Mouse (Mus musculus): ENCODE data around the gene Adgrl1.
A peak's percentile ranks its signal among the peaks of the same experiment; 100 is the strongest.

Adgrl1 gene

GRCm38 (mm10) chr8:83899363-83900252, at the start of gene Adgrl1:
TSS of gene Adgrl1 (plus strand) at chr8:83900105.
- DNase-seq (ENCODE audit: low spot score in 2 of 2), result peak; percentile 92 to 93

DNA sequence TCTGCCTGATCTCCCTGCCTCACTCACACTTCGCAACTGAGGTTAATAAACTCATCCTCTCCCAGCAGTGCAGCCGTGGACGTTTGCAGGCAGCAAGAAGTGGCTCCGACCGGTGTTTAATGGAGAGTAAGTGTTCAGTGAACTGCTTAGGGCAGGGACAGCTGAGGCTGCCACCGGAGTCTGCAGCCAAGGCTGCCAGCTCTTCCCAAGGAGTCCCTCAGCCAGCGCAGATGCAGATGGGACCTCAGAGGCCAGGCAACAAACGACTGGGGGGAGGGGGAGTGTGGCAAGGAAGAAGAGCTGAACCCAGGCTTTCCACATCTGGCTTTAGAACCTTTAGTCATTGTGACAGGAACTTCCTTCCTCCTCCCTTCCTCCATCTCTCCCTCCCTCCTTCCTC, 47.6 kb upstream of the Adgrl1 start:
- no peak for DNase-seq (ENCODE audit: low spot score in 2 of 2)

DNA sequence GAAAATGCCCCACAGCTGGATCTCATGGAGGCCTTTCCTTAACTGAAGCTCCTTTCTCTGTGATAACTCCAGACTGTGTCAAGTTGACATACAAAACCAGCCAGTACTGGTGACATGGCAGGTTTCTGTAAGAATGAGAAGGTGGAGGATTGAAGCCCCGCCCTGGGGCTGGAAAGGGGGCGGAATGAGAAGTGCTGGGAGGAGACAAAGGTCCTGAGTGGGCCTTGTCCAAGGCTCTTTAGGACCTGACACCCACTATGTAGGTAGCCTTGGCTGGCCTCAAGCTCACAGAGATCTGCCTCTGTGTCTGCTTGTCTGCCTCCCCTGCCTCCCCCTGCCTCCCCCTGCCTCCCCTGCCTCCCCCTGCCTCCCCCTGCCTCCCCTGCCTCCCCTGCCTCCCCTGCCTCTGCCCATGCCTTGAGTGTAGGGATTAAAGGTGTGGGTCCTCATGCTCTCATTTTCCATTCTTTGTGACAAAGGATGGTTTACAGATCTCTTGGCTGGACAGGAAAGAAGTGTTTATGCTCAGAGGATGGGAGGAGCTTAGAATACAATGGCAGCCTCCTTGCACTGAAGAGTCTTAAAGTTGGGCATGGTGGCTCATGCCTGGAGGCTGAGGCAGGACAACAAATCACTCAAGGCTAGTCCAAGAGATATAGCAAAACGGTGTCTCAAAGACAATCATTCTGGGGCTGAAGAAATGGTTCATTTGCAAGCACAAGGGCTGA, 46.4 kb upstream of the Adgrl1 start:
- no peak for DNase-seq (ENCODE audit: low spot score in 2 of 2)

DNA sequence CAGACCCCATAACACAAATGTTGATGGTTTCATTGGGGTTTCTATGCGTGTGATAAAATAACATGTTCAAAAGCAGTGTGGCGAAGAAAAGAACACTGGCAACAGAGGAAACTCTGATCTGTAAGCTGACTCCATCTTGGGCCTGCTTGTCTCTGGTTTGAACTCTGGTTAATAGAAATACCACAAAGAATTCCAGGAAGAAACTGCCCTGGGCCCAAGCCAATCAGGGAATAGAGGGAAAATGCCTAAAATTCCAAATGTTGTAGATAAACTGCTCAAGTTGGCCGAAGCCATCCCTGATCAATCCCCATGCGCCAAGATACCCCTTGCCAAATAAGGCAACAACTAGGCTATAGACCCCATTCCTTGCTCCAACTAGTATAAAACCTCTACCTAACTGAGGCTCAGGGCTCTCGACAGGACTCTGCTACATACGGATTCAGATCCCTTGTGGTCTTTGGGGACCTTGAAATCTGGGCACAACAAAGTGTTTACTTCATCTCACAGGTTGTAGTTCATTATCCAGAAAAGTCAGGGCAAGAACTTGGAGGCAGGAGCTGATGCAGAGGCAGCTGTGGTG, 43.3 kb upstream of the Adgrl1 start:
- DNase-seq (ENCODE audit: low spot score in 2 of 2), result no peak

DNA sequence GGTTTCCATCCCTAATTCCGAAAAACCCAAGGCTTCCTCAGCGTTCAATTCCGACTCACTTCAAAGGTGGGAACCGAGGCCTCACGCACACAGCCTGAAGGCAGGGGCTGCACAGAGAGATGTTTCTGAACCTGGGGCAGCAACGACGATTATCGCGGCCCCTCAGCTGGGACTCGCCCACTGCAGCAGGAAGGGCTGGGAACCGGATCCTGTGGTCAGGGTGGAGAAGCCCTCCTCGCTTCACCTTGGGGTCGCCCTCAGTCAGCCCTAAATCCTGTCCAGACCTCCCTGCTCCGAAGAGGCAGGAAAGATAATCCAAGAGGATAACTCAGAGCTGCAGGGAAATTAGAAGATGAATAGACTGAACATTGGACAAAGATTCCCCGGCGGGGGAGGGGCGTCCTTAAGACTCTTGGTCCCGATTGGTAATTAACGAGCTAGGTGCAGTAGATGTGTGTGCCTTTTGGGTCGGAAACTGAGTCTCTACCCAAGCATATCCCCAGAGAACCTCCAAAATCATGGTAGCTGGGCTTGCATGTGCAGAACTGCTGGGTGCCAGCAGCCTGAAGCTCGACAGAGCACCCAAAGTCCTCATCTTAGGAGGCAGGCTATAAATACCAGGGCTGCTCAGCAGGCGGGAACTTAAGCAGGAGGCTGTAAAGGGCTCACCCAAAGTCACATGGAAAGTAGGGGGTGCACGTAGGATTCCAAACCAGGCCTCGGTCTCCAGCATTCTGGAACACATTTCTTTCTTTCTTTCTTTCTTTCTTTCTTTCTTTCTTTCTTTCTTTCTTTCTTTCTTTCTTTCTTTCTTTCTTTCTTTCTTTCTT, 37.3 kb upstream of the Adgrl1 start:
- no peak for DNase-seq (ENCODE audit: low spot score in 2 of 2)

GRCm38 (mm10) chr8:83874881-83875655, 24.8 kb upstream of the Adgrl1 start:
- peak; percentile 60 to 77 for DNase-seq (ENCODE audit: low spot score in 2 of 2)

GRCm38 (mm10) chr8:83875656-83876040, 24.3 kb upstream of the Adgrl1 start:
- no peak for DNase-seq (ENCODE audit: low spot score in 2 of 2)

GRCm38 (mm10) chr8:83876080-83876837, 23.6 kb upstream of the Adgrl1 start:
- DNase-seq (ENCODE audit: low spot score in 2 of 2), result no peak

GRCm38 (mm10) chr8:83876838-83877223, 23.1 kb upstream of the Adgrl1 start:
- no peak for DNase-seq (ENCODE audit: low spot score in 2 of 2)

- no peak for DNase-seq (ENCODE audit: low spot score in 2 of 2)
These were observed 11.5 kb upstream of the Adgrl1 start for GRCm38 (mm10) chr8:83888409-83888808.

GRCm38 (mm10) chr8:83892061-83892460, 7.8 kb upstream of the Adgrl1 start:
- DNase-seq (ENCODE audit: low spot score in 2 of 2), result no peak

DNA sequence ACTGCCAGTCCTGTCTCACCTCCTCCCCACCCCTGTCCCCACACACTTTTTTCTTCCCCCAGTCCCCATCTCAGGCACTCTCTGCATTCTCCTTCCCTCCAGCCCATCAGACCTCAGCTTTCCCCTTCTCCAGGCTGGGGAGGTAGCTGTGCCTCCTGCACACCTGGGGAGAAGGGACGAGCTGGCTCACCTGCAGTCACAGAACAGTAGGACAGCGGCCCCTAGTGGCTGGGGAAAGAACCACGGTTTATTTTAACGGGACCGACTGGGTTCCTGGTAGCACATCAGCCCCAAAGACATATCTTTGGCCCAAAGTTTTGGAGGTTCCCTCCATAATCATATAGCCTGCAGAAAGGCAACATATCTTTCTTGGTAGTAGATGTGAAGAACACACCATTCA, 6.0 kb upstream of the Adgrl1 start:
- peak; percentile 56 to 82 for DNase-seq (ENCODE audit: low spot score in 2 of 2)

DNA sequence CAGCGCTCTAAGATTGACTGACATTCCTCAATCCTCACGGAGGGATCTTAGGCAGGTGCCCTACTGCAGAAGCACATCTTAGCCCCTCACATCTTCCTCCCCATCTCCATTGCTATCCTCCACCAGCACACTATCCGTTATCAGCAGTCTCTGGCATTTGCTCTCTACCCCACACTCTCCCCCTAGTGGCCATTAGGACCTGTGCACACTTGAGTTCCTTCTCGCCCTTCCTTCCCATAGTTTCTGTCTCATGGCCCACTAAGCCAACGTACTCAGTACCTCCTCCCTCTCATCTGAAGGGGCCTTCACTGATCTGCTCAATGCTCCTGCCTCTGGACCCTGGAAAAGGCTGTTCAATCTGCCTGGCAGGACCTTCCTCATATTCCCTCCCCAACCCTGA, 4.0 kb upstream of the Adgrl1 start:
- DNase-seq (ENCODE audit: low spot score in 2 of 2), result no peak

DNA sequence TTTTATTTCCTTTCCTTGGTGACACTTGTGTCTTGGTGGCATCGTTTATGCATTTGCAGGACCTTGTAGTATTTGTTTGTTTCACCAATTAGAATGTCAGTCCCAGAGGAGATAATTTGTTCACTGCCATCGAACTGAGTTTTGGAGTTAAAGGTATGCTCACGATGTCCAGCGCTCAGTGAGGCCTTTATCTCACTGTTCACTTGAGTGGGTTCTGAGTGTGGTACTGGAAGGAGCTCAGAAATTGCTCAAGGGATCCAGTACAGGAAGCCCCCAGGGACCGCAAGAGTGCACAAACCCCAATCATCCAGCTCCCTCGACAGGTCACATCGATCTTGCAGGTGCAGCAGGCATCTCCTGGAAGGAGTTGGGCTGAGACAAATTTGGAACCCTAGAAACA, 3.4 kb upstream of the Adgrl1 start:
- no peak for DNase-seq (ENCODE audit: low spot score in 2 of 2)

DNA sequence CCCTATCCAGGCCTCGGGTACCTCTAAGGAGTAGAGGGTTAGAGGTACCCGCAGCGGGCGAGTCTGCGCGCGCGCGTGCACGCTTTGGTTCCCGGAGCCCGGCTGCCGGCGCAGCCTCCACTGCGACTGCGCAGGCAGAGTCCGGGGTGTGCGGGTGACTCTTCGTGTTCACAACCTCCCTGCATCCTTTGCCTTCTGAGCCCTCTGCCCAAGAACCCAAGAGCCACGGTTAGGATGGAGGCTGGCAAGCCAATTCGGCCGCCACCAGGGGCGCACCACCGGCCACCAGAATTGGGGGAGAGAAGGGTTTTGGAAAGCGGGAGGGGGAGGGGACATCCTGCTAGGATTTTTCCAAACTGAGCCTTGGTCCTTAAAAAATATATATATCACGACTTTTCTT, 2.7 kb upstream of the Adgrl1 start:
- peak; percentile 58 to 72 for DNase-seq (ENCODE audit: low spot score in 2 of 2)

DNA sequence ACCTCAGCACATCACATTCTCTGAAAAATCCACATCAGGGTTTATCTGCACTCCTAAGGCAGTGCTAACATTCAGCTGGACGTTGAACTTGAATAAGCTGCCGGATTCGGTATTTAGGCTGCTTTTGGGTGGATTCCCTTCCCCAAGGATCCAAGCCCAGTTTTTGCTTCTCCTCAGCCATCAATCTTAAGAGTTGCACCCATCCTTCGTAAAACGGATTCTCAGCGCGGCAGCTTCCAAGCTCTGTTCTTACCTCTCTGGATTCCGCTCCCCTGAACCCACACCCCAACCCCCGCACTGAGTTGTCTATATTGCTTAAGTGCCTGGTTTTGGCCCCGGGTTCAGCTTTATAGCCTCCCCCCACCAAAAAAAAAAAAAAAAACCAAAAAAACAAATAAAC, 1.4 kb upstream of the Adgrl1 start:
- no peak for DNase-seq (ENCODE audit: low spot score in 2 of 2)

GRCm38 (mm10) chr8:83898985-83899362, 931 bp upstream of the Adgrl1 start:
- peak in 1 of 2 experiments; percentile 77 for DNase-seq (ENCODE audit: low spot score in 2 of 2)

DNA sequence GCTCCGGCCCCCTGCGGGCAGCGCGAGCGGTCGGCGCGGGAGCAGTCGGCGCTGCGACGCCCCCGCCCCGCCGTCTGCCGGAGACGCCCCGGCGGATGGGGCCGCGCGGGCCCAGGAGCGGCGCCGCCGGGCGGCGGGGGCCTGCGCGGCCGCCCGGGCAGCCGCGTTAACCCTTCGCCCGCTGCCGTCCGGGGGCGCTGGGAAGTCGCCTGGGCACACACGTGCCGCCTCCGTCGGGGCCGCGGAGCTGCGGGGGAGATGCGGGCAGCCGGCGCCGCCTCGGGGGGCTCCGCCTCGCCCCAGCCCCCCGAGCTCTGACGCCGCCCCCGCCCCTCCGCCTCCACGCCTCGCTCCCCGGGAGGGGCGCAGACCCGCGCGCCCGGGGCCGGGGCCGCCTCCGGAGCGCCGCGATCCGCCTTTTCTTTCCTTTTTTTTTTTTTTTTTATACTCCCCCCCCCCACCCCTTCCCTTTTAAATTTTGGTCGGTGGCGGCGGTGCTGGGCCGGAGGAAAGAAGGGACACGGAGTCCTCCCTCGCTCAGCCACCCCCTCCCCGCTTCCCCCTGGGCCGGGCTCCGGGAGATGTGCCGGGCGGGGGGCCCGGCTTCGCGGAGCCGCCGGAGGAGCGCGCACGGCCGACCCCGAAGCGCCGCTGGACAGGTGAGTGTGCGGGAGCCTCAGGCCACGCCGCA, 506 bp downstream of the Adgrl1 start:
- peak in 1 of 2 experiments; percentile 37 for DNase-seq (ENCODE audit: low spot score in 2 of 2)

DNA sequence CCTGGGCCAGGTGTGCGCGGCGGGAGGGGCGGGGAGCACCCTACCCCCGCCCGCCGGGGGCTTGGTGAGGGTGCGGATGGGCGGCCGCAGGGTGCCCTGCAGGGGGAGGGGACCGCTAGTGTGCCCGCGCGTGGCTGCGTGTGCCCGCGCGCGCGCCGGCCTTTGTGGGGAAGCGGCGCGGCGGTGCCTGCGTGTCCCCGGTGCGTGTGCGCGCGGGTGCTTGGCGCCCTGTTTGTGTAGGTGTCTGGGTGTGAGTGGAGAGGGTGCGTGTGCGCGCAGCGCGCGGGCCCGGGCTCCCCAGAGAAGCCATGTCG, 1.0 kb downstream of the Adgrl1 start:
- DNase-seq (ENCODE audit: low spot score in 2 of 2), result no peak
